Mouse (Mus musculus): ENCODE data around the gene Sptbn2. TPM values are rescaled to one million over a fixed set of nuclear protein-coding genes. Genes with fewer than 3 reads are reported as not detected.

Gene Sptbn2
- polyA plus RNA-seq, 1 experiment from 2014 or later, result 0.51 TPM

- Histone ChIP-seq H3K4me2 (replicated peaks; ENCODE audit: low read depth, low read length) (peak overlapping the region; percentile 92), H3K4me3 (ENCODE audit: low read depth, low read length) (peak overlapping the region; percentile 41), H3K4me1 (ENCODE audit: insufficient read depth, low read depth, low read length) (peaks cover 3% of the 10 kb centered on the region; the same call in 1 of the 2 replicates), H3K36me3 (ENCODE audit: insufficient read depth, low read length) (no peaks in the 10 kb centered on the region), H3K9me3 (ENCODE audit: low read length) (no peaks in the 10 kb centered on the region), H3K9ac (replicated peaks; ENCODE audit: low read depth) (no peak overlapping the region), H3K27ac (ENCODE audit: low read length) (no peak overlapping the region), H3K27me3 (replicated peaks; ENCODE audit: insufficient read depth, low read length) (peaks cover 50% of the 10 kb centered on the region)
- no peak for DNase-seq (ENCODE audit: low spot score)
- TF ChIP-seq CTCF (IDR thresholded peaks at IDR 0.05) (no peak), EP300 (IDR thresholded peaks at IDR 0.05) (no peak)
- ATAC-seq, result peak; percentile 30
- 2% methylated on average over 34 of the region's 65 CpGs for WGBS
Measured at GRCm38 (mm10) chr19:4711601-4712155, 711 bp downstream of the Sptbn2 start.

- peaks cover 50% of the 10 kb centered on the region for H3K27me3 ChIP-seq (replicated peaks; ENCODE audit: insufficient read depth, low read length)
- H3K36me3 ChIP-seq (ENCODE audit: insufficient read depth, low read length), result no peaks in the 10 kb centered on the region
- peak overlapping the region; percentile 92 for H3K4me2 ChIP-seq (replicated peaks; ENCODE audit: low read depth, low read length)
- H3K4me3 ChIP-seq (ENCODE audit: low read depth, low read length), result peak overlapping the region; percentile 41
- H3K9me3 ChIP-seq (ENCODE audit: low read length), result no peaks in the 10 kb centered on the region
- no peak for DNase-seq (ENCODE audit: low spot score)
- no peak overlapping the region for H3K9ac ChIP-seq (replicated peaks; ENCODE audit: low read depth)
- ATAC-seq, result 0 out of 2 replicates have a peak, but pooled peaks have one; percentile 14
- H3K4me1 ChIP-seq (ENCODE audit: insufficient read depth, low read depth, low read length), result peaks cover 3% of the 10 kb centered on the region; the same call in 1 of the 2 replicates
- WGBS, result under 1% methylated on average over 60 of the region's 60 CpGs
- no peak overlapping the region for H3K27ac ChIP-seq (ENCODE audit: low read length)
- TF ChIP-seq CTCF (IDR thresholded peaks at IDR 0.05) (no peak), EP300 (IDR thresholded peaks at IDR 0.05) (no peak)
Measured at GRCm38 (mm10) chr19:4712156-4712780, 1.3 kb downstream of the Sptbn2 start.

GRCm38 (mm10) chr19:4712781-4713526 is 2.0 kb downstream of the Sptbn2 start:
- H3K36me3 ChIP-seq (ENCODE audit: insufficient read depth, low read length), result no peaks in the 10 kb centered on the region
- H3K4me2 ChIP-seq (replicated peaks; ENCODE audit: low read depth, low read length), result peak overlapping the region; percentile 92
- no peaks in the 10 kb centered on the region for H3K9me3 ChIP-seq (ENCODE audit: low read length)
- H3K27me3 ChIP-seq (replicated peaks; ENCODE audit: insufficient read depth, low read length), result peaks cover 50% of the 10 kb centered on the region
- ATAC-seq (no peak), DNase-seq (ENCODE audit: low spot score) (no peak)
- H3K4me1 ChIP-seq (ENCODE audit: insufficient read depth, low read depth, low read length), result peaks cover 3% of the 10 kb centered on the region; the same call in 1 of the 2 replicates
- WGBS, result 33% methylated on average over 13 of the region's 13 CpGs
- TF ChIP-seq EP300 (IDR thresholded peaks at IDR 0.05), result no peak
- TF ChIP-seq CTCF (IDR thresholded peaks at IDR 0.05), result no peak
- H3K27ac ChIP-seq (ENCODE audit: low read length), result no peak overlapping the region
- H3K9ac ChIP-seq (replicated peaks; ENCODE audit: low read depth), result no peak overlapping the region
- H3K4me3 ChIP-seq (ENCODE audit: low read depth, low read length), result peak overlapping the region; percentile 41

GRCm38 (mm10) chr19:4713886-4714285 is 2.9 kb downstream of the Sptbn2 start:
- Histone ChIP-seq H3K9me3 (ENCODE audit: low read length) (no peaks in the 10 kb centered on the region), H3K27ac (ENCODE audit: low read length) (no peak overlapping the region), H3K4me3 (ENCODE audit: low read depth, low read length) (no peak overlapping the region), H3K9ac (replicated peaks; ENCODE audit: low read depth) (no peak overlapping the region), H3K36me3 (ENCODE audit: insufficient read depth, low read length) (no peaks in the 10 kb centered on the region), H3K27me3 (replicated peaks; ENCODE audit: insufficient read depth, low read length) (peaks cover 50% of the 10 kb centered on the region), H3K4me2 (replicated peaks; ENCODE audit: low read depth, low read length) (no peak overlapping the region), H3K4me1 (ENCODE audit: insufficient read depth, low read depth, low read length) (peaks cover 3% of the 10 kb centered on the region; the same call in 1 of the 2 replicates)
- TF ChIP-seq EP300 (IDR thresholded peaks at IDR 0.05), result no peak
- no peak for TF ChIP-seq CTCF (IDR thresholded peaks at IDR 0.05)
- 72% methylated on average over 3 of the region's 3 CpGs for WGBS
- ATAC-seq (no peak), DNase-seq (ENCODE audit: low spot score) (no peak)

GRCm38 (mm10) chr19:4716756-4717155 is 5.8 kb downstream of the Sptbn2 start:
- no peak for TF ChIP-seq EP300 (IDR thresholded peaks at IDR 0.05)
- Histone ChIP-seq H3K9me3 (ENCODE audit: low read length) (no peaks in the 10 kb centered on the region), H3K27ac (ENCODE audit: low read length) (no peak overlapping the region), H3K4me2 (replicated peaks; ENCODE audit: low read depth, low read length) (no peak overlapping the region), H3K36me3 (ENCODE audit: insufficient read depth, low read length) (no peaks in the 10 kb centered on the region), H3K4me1 (ENCODE audit: insufficient read depth, low read depth, low read length) (peaks cover 3% of the 10 kb centered on the region; the same call in 1 of the 2 replicates), H3K27me3 (replicated peaks; ENCODE audit: insufficient read depth, low read length) (peaks cover 28% of the 10 kb centered on the region), H3K4me3 (ENCODE audit: low read depth, low read length) (no peak overlapping the region), H3K9ac (replicated peaks; ENCODE audit: low read depth) (no peak overlapping the region)
- DNase-seq (ENCODE audit: low spot score), result no peak
- 93% methylated on average over 14 of the region's 14 CpGs for WGBS
- ATAC-seq, result no peak

GRCm38 (mm10) chr19:4717281-4717680 is 6.3 kb downstream of the Sptbn2 start:
- TF ChIP-seq EP300 (IDR thresholded peaks at IDR 0.05), result no peak
- Histone ChIP-seq H3K9me3 (ENCODE audit: low read length) (no peaks in the 10 kb centered on the region), H3K27ac (ENCODE audit: low read length) (no peak overlapping the region), H3K4me2 (replicated peaks; ENCODE audit: low read depth, low read length) (no peak overlapping the region), H3K36me3 (ENCODE audit: insufficient read depth, low read length) (no peaks in the 10 kb centered on the region), H3K4me3 (ENCODE audit: low read depth, low read length) (no peak overlapping the region), H3K4me1 (ENCODE audit: insufficient read depth, low read depth, low read length) (peaks cover 3% of the 10 kb centered on the region; the same call in 1 of the 2 replicates), H3K27me3 (replicated peaks; ENCODE audit: insufficient read depth, low read length) (peaks cover 25% of the 10 kb centered on the region), H3K9ac (replicated peaks; ENCODE audit: low read depth) (no peak overlapping the region)
- ATAC-seq, result no peak
- WGBS, result 88% methylated on average over 2 of the region's 2 CpGs
- DNase-seq (ENCODE audit: low spot score), result no peak
